Mouse (Mus musculus): ENCODE results near the gene Cacna2d1.

Cacna2d1 gene

DNA sequence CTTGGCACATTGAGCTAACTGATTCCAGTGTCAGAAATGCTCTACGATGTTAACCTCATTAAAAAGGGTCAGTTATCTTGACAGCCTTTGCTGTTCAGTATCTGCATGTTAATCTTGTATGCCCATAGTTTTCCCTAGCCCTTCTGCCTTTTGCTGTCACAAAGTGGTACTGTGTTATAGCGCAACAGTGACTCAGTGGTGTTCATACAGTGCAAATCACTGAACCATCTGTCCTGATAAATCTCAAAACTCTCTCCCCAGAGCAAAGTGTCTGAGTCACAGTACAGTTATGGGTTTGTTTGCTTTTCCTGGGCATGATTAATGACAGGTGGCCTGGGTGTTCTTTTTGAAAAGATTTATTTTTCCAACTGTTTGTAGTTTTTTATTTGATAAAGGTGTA is 122.3 kb downstream of the Cacna2d1 start:
- no peak for DNase-seq (ENCODE audit: low read depth, low spot score)

DNA sequence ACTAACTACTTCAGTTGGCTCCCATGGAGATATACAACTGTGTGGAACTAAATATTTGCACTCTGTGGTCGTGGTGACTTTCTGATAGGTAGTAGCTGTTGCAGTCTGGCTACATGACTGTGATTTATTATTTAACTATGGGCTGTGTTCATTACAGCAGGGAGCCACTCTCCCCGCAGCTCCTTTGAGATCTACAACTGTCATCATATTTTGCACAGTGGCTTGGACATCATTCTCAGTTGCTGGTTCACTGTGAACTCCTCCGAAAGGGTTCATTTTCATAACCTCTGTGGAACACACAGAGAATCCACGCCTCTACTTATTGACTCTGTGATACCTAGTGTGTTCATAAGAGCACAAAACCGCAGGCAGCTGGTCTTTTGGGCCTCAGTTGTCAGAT is 128.3 kb downstream of the Cacna2d1 start:
- no peak for DNase-seq (ENCODE audit: low read depth, low spot score)

- no peak for DNase-seq (ENCODE audit: low read depth, low spot score)
These were observed 128.8 kb downstream of the Cacna2d1 start for GRCm38 (mm10) chr5:16063273-16063672.

- DNase-seq (ENCODE audit: low read depth, low spot score), result no peak
These were observed 129.5 kb downstream of the Cacna2d1 start for GRCm38 (mm10) chr5:16063949-16064348.

DNA sequence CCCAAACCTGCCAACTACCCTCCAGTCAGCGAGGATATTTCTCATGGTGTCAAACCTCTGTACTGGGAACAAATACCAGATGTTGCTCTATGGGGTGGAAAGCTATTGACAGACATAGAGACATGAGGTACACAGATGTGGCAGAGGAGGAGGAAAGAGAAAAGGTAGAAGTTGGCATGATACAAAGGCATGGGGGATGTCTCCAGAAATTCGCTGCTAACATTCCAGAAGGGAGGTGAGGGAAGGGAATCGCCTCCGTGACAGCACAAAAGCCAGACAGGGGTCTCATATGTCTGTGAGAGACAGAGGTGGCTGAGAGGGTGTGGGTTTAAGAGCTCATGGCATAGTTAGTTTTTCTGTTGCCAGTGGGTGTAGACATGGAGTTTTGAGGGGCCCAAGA is 131.3 kb downstream of the Cacna2d1 start:
- DNase-seq (ENCODE audit: low read depth, low spot score), result no peak

DNA sequence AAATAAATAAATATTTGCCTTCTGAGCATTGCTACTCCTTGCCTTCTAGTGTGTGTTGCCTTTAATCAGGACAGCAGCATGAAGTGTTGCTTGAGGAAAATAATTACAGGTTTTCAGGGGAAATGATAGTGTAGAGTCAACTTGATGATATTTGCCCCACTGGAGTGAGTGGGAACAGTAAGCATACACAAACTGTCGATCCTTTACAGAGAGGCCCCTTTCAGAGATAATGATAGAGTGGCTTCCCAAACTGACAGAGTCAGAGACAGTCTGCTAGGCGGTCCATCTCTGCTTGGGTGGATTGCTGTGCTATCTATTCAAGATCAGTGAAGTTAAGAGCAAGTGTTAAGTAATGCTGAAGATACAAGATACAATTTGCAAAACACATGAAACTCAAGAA is 147.8 kb downstream of the Cacna2d1 start:
- DNase-seq (ENCODE audit: low read depth, low spot score), result no peak

DNA sequence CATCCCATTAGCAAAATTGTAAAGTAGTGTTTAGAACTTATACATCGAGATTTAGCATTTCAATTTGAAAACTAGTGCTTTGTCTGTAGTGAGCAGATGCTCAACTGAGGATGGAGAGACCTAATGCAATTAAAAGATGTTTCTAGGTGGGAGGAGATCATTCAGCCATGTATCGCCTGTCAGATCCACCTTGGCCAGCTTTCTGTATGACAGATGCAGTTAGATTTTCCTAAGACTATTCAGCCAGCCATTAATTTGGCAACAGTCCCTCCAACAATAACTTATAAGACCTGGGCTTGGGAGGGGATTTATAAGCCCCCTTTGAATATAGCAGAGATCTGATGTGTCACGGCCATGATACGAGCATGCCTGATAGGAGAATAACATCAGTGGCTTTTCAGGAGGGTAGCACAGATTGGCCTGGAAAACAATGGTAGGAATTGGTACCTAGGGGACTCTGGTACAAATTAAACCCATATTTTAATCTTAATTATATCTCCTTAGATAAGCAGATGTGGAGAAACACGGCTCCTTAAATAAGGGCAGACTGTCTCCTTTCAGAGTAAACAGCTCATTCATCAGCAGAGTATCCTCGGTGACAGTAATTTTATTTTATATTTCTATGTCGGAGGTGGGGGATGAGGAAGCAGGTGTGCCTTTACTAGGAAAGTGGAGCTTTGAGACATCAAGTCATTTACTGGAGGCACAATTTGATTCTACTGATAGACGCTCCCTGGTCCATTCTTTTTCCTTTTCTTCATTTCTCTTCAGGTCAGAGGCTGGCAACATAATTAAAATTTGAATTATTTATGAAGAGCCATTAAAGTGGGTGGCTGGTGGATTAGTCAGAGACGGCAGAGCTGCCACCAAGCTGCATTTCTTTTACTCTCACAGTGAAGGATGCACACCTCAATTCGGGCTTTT is 152.8 kb downstream of the Cacna2d1 start:
- no peak for DNase-seq (ENCODE audit: low read depth, low spot score)

- DNase-seq (ENCODE audit: low read depth, low spot score), result no peak
These were observed 153.5 kb downstream of the Cacna2d1 start for GRCm38 (mm10) chr5:16087995-16088394.

- no peak for DNase-seq (ENCODE audit: low read depth, low spot score)
These were observed 158.0 kb downstream of the Cacna2d1 start for GRCm38 (mm10) chr5:16092540-16092939.

- DNase-seq (ENCODE audit: low read depth, low spot score), result no peak
These were observed 158.7 kb downstream of the Cacna2d1 start for GRCm38 (mm10) chr5:16093071-16093693.

- DNase-seq (ENCODE audit: low read depth, low spot score), result no peak
These were observed 160.9 kb downstream of the Cacna2d1 start for GRCm38 (mm10) chr5:16095345-16095744.

GRCm38 (mm10) chr5:16098766-16099165 is 164.3 kb downstream of the Cacna2d1 start:
- DNase-seq (ENCODE audit: low read depth, low spot score), result no peak

DNA sequence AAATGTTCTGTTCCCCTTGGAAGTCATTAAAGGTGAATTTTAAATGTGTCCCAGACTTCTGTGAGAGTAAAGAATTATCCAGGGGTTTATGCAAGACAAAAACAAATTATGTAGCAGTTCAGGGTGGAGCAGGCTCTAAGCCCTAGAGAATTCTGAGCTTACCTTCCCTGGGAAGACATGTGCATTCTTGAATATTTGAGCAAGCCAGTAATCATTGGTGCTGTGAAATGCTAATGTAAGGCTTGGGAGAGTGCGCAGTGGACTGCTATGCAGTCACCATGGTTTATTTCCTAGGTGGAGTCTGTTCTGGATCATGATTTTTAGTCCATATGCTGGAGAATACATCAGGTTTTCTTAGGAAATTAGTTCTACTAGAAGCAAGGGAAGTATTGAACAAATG is 167.3 kb downstream of the Cacna2d1 start:
- DNase-seq (ENCODE audit: low read depth, low spot score), result no peak

DNA sequence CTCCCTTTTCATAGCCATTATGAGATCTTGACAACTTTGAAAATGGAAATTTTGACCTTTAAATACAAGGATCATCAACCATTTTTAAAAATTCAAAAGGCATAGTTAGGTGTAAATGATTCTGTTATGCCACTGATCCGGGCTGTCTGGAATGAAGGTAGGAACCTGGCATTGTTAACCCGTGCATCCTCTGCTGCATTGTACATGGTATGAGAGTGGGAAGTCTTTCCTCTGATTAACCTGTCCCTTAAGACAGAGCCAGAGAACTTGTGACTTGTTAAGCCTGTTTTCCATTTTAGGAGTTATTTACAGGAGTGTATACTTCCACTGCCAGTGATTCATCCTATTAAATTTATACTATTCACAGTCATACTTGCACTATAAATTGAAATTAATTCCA is 171.2 kb downstream of the Cacna2d1 start:
- DNase-seq (ENCODE audit: low read depth, low spot score), result no peak

- DNase-seq (ENCODE audit: low read depth, low spot score), result no peak
These were observed 176.2 kb downstream of the Cacna2d1 start for GRCm38 (mm10) chr5:16110643-16111042.

GRCm38 (mm10) chr5:16113879-16114278 is 179.4 kb downstream of the Cacna2d1 start:
- DNase-seq (ENCODE audit: low read depth, low spot score), result no peak

GRCm38 (mm10) chr5:16121334-16121733 is 186.8 kb downstream of the Cacna2d1 start:
- DNase-seq (ENCODE audit: low read depth, low spot score), result no peak

DNA sequence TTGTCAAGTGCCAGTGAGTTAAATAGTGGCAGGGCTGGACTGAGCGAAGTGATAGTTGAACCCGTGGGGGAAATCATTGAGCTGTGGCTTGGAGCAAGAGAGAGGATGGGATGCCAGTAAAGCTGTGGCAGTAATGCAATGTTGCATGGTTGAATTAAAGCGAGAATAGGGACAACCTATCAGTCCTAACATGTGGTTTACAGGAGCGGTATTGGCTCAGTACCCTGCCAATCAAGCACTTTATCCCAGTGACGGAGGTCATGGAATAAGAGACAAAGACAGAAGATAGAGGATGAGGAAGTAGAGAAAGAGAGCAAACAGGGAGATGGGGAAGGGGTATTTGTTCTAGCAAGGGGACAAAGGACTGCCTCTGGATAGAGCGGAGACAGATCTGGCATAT is 187.6 kb downstream of the Cacna2d1 start:
- no peak for DNase-seq (ENCODE audit: low read depth, low spot score)

DNA sequence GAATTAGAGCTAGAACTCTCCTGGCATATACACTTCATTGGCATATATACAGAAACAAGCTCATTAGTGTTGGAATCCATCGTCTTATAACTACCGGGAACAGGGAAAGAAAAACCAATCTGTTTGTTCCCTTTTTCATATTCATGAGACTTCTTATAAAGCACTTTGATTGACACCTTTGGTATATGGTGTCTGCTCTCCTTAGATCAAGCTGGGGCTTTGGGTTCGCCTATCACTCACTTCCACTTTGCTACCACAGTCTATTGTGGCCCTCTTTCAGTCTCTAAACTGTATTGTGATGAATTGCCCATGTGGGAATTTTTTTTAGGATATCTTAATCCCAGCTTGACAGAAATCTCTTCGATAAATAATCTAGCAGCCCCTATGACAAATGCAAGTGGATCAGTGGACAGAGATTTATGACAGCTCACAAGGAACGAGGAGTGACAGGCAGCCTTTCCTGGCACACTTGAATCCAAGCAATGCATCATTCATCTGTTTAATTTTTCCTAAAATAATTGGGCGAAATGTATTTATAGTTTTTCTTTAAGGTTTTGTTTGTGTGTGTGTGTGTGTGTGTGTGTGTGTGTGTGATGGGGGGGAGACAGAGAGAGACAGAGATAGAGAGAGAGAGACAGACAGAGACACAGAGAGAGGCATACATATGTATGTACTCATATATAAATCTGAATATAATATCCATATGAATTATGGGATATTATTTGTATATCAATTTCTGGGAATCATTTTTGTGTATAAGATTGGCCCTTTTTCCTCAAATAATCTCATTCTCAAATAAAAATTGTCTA is 200.0 kb downstream of the Cacna2d1 start:
- DNase-seq (ENCODE audit: low read depth, low spot score), result no peak

DNA sequence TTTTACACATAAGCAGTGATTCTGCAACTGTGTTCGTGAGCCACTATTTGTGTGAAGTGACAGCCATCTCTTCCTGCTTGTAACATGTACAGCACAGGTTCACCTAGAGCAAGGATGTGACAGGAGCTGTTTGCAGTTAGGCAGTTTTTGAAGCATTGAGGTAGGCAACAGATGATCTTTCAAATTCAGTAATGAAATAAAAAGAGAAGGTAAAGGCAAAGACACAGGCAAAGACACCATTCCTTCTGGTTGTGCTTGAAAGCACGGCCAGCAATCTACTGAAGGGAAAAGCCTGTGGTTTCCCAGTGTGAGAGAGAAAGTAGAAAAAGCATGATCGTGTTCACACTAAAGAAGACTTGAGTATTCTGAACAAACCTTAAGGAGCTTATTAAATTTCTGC is 201.5 kb downstream of the Cacna2d1 start:
- no peak for DNase-seq (ENCODE audit: low read depth, low spot score)

GRCm38 (mm10) chr5:16136839-16137238 is 202.3 kb downstream of the Cacna2d1 start:
- DNase-seq (ENCODE audit: low read depth, low spot score), result no peak

DNA sequence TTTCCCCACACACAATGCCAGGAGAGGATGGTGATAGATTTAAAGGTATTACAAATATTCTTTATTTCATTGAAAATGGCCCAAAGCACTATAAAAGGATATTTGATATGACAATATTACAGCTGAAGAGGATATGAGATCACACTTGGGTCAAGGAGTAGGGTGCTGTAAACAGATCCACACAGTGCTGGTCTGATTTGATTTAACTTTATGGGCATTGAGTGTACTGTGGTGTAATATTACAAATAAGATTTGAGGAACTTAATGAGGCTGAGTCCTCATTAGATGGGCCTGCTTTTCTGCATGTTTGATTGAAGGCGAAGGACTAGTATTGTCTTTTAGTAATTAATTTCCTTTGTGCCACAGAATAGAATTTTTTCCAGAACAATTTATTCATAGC is 212.1 kb downstream of the Cacna2d1 start:
- DNase-seq (ENCODE audit: low read depth, low spot score), result no peak
